Mouse (Mus musculus): ENCODE measurements around the gene Ftsj3. TPM values are rescaled to one million over a fixed set of nuclear protein-coding genes. Genes with fewer than 3 reads are reported as not detected.

Gene Ftsj3
- polyA plus RNA-seq, 1 experiment, result 25.3 TPM

GRCm38 (mm10) chr11:106265570-106265969 lies 9.7 kb upstream of the Ftsj3 start:
- 31% methylated on average over 4 of the region's 4 CpGs for WGBS
- Histone ChIP-seq H3K4me3 (ENCODE audit: control insufficient read depth, insufficient read depth, low read length) (no peak overlapping the region), H3K27me3 (ENCODE audit: control insufficient read depth, insufficient read depth, low read length) (no peaks in the 10 kb centered on the region), H3K36me3 (ENCODE audit: control insufficient read depth, insufficient read depth, low read length) (peaks cover 74% of the 10 kb centered on the region), H3K4me1 (replicated peaks; ENCODE audit: control insufficient read depth, insufficient read depth, low read length) (peaks cover 27% of the 10 kb centered on the region), H3K27ac (ENCODE audit: control insufficient read depth, insufficient read depth, low read length) (no peak overlapping the region)
- TF ChIP-seq CTCF (IDR thresholded peaks at IDR 0.05; ENCODE audit: borderline replicate concordance, control insufficient read depth, extremely low read depth, insufficient read depth, low read length, poor library complexity) (no peak), POLR2A (IDR thresholded peaks at IDR 0.05; ENCODE audit: control insufficient read depth, extremely low read depth, insufficient read depth, low read length, poor library complexity) (no peak)
- no peak for DNase-seq

GRCm38 (mm10) chr11:106264988-106265387 lies 9.1 kb upstream of the Ftsj3 start:
- Histone ChIP-seq H3K27ac (ENCODE audit: control insufficient read depth, insufficient read depth, low read length) (no peak overlapping the region), H3K27me3 (ENCODE audit: control insufficient read depth, insufficient read depth, low read length) (no peaks in the 10 kb centered on the region), H3K4me1 (replicated peaks; ENCODE audit: control insufficient read depth, insufficient read depth, low read length) (peaks cover 21% of the 10 kb centered on the region), H3K4me3 (ENCODE audit: control insufficient read depth, insufficient read depth, low read length) (no peak overlapping the region), H3K36me3 (ENCODE audit: control insufficient read depth, insufficient read depth, low read length) (peaks cover 74% of the 10 kb centered on the region)
- WGBS, result 98% methylated on average over 15 of the region's 15 CpGs
- TF ChIP-seq CTCF (IDR thresholded peaks at IDR 0.05; ENCODE audit: borderline replicate concordance, control insufficient read depth, extremely low read depth, insufficient read depth, low read length, poor library complexity), result no peak
- TF ChIP-seq POLR2A (IDR thresholded peaks at IDR 0.05; ENCODE audit: control insufficient read depth, extremely low read depth, insufficient read depth, low read length, poor library complexity), result no peak
- no peak for DNase-seq

- H3K27me3 ChIP-seq (ENCODE audit: control insufficient read depth, insufficient read depth, low read length), result no peaks in the 10 kb centered on the region
- 90% methylated on average over 9 of the region's 9 CpGs for WGBS
- peaks cover 18% of the 10 kb centered on the region for H3K4me1 ChIP-seq (replicated peaks; ENCODE audit: control insufficient read depth, insufficient read depth, low read length)
- no peak overlapping the region for H3K4me3 ChIP-seq (ENCODE audit: control insufficient read depth, insufficient read depth, low read length)
- no peak for DNase-seq
- H3K36me3 ChIP-seq (ENCODE audit: control insufficient read depth, insufficient read depth, low read length), result peaks cover 74% of the 10 kb centered on the region
- TF ChIP-seq POLR2A (IDR thresholded peaks at IDR 0.05; ENCODE audit: control insufficient read depth, extremely low read depth, insufficient read depth, low read length, poor library complexity), result no peak
- no peak for TF ChIP-seq CTCF (IDR thresholded peaks at IDR 0.05; ENCODE audit: borderline replicate concordance, control insufficient read depth, extremely low read depth, insufficient read depth, low read length, poor library complexity)
- H3K27ac ChIP-seq (ENCODE audit: control insufficient read depth, insufficient read depth, low read length), result no peak overlapping the region
These were observed 8.1 kb upstream of the Ftsj3 start for GRCm38 (mm10) chr11:106263963-106264362.

- 90% methylated on average over 14 of the region's 14 CpGs for WGBS
These were observed 5.1 kb upstream of the Ftsj3 start for GRCm38 (mm10) chr11:106260826-106261450.

GRCm38 (mm10) chr11:106256775-106257174 lies 896 bp upstream of the Ftsj3 start:
- peaks cover 24% of the 10 kb centered on the region for H3K36me3 ChIP-seq (ENCODE audit: control insufficient read depth, insufficient read depth, low read length)
- H3K4me1 ChIP-seq (replicated peaks; ENCODE audit: control insufficient read depth, insufficient read depth, low read length), result peaks cover 9% of the 10 kb centered on the region
- no peak for DNase-seq
- no peaks in the 10 kb centered on the region for H3K27me3 ChIP-seq (ENCODE audit: control insufficient read depth, insufficient read depth, low read length)
- no peak overlapping the region for H3K4me3 ChIP-seq (ENCODE audit: control insufficient read depth, insufficient read depth, low read length)
- TF ChIP-seq POLR2A (IDR thresholded peaks at IDR 0.05; ENCODE audit: control insufficient read depth, extremely low read depth, insufficient read depth, low read length, poor library complexity) (no peak), CTCF (IDR thresholded peaks at IDR 0.05; ENCODE audit: borderline replicate concordance, control insufficient read depth, extremely low read depth, insufficient read depth, low read length, poor library complexity) (no peak)
- H3K27ac ChIP-seq (ENCODE audit: control insufficient read depth, insufficient read depth, low read length), result no peak overlapping the region
- WGBS, result 84% methylated on average over 5 of the region's 5 CpGs

More at GRCm38 (mm10) chr11:106260826-106261450, 5.1 kb upstream of the Ftsj3 start:
- Histone ChIP-seq H3K36me3 (ENCODE audit: control insufficient read depth, insufficient read depth, low read length) (peaks cover 54% of the 10 kb centered on the region), H3K4me1 (replicated peaks; ENCODE audit: control insufficient read depth, insufficient read depth, low read length) (peaks cover 2% of the 10 kb centered on the region; the same call in 1 of the 2 replicates), H3K27ac (ENCODE audit: control insufficient read depth, insufficient read depth, low read length) (no peak overlapping the region), H3K4me3 (ENCODE audit: control insufficient read depth, insufficient read depth, low read length) (no peak overlapping the region), H3K27me3 (ENCODE audit: control insufficient read depth, insufficient read depth, low read length) (no peaks in the 10 kb centered on the region)
- no peak for TF ChIP-seq CTCF (IDR thresholded peaks at IDR 0.05; ENCODE audit: borderline replicate concordance, control insufficient read depth, extremely low read depth, insufficient read depth, low read length, poor library complexity)
- TF ChIP-seq POLR2A (IDR thresholded peaks at IDR 0.05; ENCODE audit: control insufficient read depth, extremely low read depth, insufficient read depth, low read length, poor library complexity), result no peak
- no peak for DNase-seq

GRCm38 (mm10) chr11:106255174-106255573 lies 705 bp downstream of the Ftsj3 start:
- Histone ChIP-seq H3K4me1 (replicated peaks; ENCODE audit: control insufficient read depth, insufficient read depth, low read length) (peaks cover 9% of the 10 kb centered on the region), H3K27me3 (ENCODE audit: control insufficient read depth, insufficient read depth, low read length) (no peaks in the 10 kb centered on the region), H3K4me3 (ENCODE audit: control insufficient read depth, insufficient read depth, low read length) (peak overlapping the region; percentile 53), H3K36me3 (ENCODE audit: control insufficient read depth, insufficient read depth, low read length) (peaks cover 26% of the 10 kb centered on the region), H3K27ac (ENCODE audit: control insufficient read depth, insufficient read depth, low read length) (no peak overlapping the region)
- DNase-seq, result no peak
- WGBS, result 3% methylated on average over 22 of the region's 22 CpGs
- TF ChIP-seq CTCF (IDR thresholded peaks at IDR 0.05; ENCODE audit: borderline replicate concordance, control insufficient read depth, extremely low read depth, insufficient read depth, low read length, poor library complexity), result no peak
- 0 out of 2 replicates have a peak, but pooled peaks have one; percentile 40 for TF ChIP-seq POLR2A (IDR thresholded peaks at IDR 0.05; ENCODE audit: control insufficient read depth, extremely low read depth, insufficient read depth, low read length, poor library complexity)
